Mouse (Mus musculus) B cell, adult 2 months (primary cell): ENCODE data around the gene Actrt2.

ENCODE experiments used
- DNase-seq, 2 experiments: peaks; one replicate each; pipeline ENCODE4 v3.0.0; 2022

Gene Actrt2

GRCm38 (mm10) chr4:154682311-154682710 is 14.6 kb upstream of the Actrt2 start:
- DNase-seq, result no peak

DNA sequence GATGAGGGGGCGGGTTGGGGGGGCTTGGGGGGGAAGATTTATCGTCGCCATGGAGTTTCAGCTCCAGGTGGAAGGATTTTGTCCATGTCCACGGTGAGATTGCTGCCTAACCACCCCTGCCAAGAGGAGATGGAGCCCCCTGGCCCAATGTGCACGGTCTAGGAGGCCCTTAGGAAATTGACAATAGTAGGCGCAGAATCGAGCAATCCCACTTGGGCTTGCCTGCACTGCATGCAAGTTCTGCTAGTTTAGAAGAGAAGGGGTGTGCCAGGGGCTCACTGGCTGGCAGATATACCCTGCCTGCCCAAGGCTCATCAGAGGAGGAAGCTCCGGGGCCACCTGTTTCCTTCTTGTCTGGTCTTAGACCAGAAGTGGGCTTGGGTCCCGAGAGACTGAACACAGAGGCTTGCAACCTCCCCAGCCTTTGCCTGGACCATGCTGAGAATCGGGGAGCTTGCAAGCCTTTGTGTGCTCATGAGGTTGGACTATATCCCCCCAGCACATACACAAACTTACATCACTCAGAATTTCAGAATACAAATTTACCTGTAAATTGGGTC is 7.9 kb upstream of the Actrt2 start:
- DNase-seq, result no peak

DNA sequence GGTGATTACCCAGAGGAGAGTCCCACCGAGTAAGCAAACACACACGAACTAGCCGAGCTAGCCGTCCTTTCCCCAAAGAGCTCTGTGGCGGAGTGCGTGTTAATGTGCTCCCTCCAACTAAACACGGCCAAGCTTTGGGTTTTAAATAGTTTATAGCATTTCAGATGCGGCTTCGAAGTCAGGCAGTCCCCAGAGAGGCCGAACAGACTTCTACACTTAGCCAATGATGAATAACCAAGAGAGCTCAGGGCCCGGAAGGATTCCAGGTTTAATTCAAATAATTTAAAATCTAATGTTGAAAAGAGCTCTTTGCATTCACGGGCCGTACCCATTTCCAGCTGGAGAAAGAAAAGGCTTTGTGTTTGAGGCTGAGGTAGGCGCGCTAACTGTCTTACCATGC is 7.3 kb upstream of the Actrt2 start:
- DNase-seq, result no peak

DNA sequence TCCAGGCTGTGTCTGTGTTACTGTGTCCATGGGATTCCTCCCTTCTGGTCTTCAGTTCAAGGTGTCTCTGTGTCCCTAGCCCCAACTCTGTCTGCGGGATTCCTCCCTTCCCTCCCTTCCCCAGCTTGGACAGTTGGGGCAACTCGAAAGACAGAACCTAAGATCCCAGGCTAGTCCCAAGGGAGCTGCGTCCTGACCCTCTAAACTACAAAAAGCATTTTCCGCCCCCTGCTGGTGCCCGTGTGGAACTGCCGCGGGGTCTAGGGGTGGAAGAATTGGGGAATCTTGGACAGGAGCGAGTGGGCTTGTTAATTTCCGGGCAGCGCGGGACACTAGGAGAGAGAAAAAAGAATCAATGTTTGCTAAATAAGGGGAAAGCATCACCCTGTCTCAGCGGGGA is 6.9 kb upstream of the Actrt2 start:
- DNase-seq, result peak; percentile 12 to 21

DNA sequence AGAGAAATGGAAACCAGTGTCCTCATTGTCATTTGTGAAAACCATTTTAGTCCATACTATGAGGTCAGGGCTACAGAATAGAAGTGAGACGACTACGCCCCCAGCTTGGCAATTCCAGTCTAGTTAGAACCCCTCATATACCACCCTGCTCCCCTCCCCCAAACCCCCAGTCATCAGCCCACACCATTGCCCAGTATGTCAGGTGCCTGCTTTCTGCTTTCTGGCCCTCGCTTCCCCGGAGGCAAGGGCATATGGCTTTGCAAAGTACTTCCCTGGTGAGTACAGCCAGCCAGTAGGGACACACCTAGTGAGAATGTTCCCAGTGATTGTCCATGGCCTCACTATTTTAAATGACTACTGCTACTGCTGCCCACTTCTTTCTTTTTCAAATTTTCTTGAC is 6.3 kb upstream of the Actrt2 start:
- no peak for DNase-seq

DNA sequence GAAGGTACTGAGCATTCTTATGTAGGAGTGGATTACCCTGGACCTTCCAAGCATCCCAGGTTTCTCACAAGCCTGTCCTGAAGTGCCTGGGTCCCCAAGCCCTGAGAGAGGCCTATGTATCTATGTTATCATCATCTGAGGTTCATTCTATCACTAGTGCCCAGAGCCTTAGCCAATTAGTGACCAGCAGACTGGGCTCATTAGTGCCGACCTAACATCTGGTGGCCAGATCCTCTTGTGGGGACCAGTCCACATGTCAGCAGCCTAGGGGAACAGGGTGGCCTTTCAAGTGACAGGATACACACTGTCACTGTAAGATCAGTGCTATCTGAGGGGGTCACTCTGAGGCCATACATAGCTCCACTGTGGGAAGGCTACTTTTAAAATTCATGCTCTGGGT is 4.4 kb upstream of the Actrt2 start:
- no peak for DNase-seq

DNA sequence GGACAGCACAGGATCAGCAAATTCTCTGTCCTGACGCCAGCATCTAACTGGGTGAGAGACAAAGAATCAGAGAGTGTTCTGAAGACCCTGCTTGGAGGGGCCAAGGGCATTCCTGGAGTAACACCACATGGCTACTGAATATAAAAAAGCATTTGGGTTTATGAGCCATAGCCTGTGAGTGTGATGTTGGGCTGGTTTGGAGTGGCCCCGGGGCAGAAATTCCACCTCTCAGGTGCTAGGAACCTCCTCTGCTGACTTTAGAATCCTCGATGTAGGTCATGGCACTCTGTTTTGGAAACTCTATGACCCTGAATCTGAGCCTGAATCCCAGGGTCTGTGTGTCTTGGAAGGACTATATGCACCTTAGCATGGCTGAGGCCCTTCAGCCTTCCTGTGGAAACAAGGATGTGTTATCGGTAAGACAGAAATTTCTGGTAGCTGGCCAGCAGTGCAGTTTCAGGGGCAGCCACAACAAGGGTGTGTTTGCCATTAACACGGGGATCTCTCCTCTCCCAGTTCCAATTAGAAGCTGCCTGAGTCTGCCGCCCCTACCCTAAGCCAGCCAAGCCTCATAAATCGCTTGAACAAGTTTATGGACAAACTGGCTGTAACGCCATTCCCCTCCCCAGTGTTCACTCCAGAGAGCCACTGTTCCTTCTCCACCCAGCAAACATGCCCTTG is 3.7 kb upstream of the Actrt2 start:
- DNase-seq, result no peak

- no peak for DNase-seq
These were observed 4.9 kb downstream of the Actrt2 start for GRCm38 (mm10) chr4:154662681-154663215.

GRCm38 (mm10) chr4:154661256-154661655 is 6.4 kb downstream of the Actrt2 start:
- no peak for DNase-seq

DNA sequence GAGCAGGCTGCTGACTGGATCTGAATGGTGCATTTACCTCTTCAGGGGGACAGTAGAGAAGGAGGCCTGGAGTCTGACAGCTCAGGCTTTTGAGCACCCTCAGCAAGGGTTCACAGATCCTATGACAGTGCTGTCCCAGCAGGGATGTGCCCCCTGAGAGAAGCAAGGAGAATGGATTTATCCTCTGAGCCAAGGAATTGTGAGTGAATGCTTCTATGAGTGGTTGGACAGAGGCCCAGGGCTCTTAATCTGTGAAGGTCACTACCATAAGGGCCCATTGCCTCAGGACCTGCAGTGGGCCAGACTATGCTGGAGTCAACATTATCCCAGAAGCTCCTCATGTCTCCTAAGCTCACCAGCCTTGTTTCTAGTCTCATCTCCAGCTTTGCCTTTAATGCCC is 7.6 kb downstream of the Actrt2 start:
- no peak for DNase-seq

DNA sequence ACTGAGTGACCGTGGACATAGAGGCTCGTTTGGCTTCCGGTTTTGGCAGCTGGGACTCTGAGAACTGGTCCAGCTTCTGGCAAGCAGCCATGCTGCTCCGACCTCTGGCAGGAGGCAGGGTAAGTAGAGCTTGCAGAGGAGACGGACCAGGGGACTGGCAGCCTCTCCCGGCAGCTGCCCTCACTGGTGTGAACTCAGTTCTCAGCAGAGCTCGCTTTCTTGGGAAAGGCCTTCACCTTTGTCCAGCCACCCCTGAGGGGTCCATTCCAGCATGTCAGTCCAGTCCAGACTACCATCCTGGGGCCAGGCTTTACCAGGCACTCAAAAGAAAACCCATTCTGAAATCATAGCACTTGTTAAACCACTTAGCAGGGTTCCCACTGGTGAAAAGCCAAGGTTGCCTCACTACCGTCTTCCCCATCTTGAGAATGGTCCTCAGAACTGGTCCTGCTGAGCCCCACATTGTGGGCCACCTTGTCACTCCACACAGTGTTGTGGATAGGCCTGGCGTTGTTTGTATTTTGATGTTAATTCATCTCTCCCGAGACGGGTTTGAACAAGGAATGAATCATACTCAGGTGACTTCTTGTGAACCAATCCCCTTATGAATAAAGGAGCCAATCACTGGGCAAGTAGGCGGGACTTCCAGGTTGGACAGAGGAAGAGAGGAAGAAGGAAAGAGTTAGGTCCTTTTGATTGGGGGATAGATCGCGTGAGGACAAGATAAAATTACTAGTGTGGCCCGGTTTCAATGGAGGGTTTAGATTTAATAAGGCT is 12.3 kb downstream of the Actrt2 start:
- no peak for DNase-seq

- DNase-seq, result no peak
These were observed 15.2 kb downstream of the Actrt2 start for GRCm38 (mm10) chr4:154652494-154652893.

DNA sequence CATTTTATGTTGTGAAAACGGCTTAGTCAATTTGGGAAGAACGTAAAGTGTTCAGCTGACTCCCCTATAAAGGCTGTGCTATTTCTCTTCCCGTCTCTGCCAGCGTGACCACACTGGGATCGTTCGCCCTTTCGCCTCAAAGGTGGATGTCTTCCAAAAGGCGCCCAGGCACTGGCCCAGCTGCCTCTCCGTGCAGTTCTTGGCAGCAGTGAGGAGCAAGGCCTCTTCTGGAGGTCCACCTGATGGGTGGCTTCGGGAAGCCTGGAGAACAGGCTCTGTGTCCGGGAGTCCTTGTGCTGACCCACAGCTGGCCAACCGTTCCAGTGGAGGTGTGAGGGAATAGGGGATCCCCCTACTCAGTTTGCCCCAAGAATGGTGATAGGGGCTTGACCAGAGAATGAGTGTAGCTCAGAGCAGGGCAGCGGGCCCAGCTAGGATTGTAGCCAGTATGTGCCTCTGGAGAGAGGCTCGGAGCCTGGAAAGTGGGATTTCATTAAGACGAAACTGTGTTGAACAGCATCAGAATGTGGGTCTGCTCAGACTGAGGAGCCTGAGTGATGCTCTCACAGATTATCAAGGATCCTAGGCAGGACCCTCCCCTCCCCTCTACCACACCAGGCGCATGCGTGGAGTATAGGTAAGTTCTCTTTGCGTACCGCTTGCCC is 18.5 kb downstream of the Actrt2 start:
- no peak for DNase-seq

GRCm38 (mm10) chr4:154642496-154642895 is 25.2 kb downstream of the Actrt2 start:
- DNase-seq, result no peak

DNA sequence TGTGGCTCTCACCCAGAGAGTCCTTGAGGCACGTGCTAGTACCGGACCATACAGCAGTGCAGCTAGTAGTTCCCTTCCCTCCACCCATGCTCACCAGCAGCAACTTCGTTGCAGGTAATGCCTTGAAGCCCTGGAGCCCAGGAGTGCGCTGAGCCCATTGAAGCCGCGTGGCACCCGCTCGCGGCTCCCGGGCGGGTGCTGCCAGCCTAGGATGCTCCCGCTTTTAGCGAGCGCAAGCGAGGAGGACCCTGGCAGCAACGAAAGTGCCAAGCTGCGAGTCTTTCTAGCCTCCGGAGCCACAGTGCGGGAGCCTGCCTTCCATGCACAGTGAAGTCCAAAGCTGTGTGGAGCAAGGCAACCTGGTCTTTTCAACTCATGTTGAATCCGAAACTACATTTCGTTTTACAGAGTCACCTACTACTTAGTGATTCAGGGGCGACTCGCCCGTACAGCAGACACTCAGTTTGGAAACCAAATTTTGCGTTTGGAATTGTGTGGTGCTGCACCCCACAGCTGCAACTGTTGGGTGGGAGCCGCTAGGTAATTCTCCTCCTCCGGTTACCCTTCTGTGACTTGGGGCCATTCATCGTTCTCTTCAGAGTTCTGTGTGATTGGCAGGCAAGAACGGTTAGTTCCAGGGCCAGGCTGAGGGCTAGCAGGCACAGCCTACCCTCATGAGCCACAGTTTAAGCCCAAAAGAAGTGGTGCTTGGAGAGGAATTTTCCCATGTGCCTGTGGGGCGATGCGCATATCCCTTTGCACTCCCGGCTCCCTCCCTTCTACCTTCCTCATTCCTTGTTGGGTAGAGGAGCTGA is 26.2 kb downstream of the Actrt2 start:
- no peak for DNase-seq

DNA sequence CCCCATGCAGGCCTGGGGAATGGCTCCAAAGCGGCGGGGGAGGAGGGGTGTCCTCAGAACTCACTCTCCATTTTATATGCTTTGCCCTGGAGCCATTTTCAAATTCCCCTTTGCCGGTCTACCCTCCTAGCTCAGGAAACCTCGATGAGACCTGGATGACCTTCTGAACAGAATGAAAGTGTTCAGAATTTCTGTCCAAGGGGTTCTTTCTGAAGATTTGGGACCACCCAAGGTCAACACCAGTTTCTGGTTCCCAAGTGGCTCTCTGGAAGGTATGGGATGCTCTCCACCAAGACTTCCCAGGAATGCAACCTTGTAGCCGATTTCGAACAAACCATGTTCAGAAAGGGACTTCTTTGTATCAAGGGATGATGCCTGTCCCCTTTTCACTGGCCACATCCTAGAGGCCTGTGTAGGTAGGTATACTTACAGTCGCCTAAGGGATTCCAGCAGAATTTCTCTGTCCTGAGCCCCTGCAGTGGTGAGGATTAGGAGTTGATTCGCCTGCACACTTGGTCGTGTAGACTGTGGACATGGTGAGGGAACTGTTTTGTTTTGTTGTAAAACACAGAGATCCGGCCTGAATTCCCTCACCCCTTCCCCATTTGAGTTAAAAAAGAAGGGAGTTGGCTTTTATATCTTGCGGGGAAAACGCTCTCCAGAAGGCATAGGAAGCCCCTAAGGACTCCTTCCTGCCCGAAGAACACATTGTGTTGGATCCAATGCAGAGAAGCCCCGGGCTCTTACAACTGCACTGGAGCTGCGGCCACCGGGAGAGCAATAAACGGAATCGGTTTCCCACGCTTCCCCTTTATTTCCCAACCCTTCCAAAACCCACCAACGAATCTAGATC is 27.0 kb downstream of the Actrt2 start:
- no peak for DNase-seq

DNA sequence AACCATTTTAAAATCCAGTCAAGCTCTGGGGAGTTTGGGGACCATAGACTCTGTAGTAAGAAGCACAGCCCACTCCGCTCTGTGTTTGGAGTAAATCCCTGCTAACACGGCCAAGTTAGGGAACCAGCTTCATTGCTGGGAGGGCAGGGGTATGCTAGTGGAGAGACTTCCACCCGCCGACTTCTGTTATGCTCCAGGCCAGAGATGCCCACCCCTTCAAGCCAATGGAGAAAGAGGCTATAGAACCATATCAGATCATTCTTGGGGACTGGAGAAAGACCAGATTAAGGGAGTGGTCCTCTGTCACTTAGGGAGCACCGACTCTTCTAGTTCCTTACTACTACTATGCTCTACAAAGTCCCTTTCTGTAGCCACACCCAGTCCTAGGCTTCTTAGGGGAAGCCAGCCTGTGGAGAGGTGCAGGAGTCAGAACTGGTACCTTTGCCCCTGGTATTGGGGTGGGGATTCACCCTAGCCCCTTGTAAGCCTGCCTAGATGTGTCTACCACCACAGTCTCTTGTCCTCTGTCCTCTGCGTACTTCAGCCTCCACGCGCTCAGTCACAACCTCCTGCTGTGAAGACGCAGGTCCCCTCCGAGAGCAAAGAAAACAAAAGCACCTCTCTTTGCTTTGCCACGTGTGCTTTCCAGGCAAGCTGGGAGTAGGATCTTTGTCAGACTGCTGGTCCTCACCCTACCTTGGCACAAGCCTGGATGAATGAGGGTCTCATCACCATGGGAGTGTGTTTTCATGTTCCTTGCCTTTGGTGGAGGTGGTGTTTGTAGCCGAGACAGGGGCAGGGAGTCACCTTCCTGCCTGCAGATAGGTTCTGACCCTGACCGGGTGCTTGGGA is 27.9 kb downstream of the Actrt2 start:
- DNase-seq, result no peak

DNA sequence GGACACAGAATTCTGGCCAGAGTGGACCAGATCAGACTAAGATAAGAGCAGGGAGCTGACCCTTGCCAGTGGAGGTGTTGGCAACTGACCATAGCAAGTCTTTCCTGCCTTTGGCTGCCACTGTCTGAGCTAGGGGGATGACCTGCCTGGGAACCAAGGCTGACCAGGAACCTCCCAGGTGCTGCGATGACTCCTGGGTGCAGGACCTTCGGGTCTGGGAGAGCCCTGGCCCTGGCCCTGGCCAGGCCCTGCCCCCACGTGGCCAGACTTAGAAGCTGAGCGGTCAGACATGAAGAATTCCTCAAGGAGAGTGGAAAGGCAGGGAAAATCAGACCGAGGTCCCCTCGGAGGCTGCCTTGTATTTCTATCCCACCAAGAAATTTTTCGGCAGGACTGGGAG is 28.5 kb downstream of the Actrt2 start:
- DNase-seq, result no peak

DNA sequence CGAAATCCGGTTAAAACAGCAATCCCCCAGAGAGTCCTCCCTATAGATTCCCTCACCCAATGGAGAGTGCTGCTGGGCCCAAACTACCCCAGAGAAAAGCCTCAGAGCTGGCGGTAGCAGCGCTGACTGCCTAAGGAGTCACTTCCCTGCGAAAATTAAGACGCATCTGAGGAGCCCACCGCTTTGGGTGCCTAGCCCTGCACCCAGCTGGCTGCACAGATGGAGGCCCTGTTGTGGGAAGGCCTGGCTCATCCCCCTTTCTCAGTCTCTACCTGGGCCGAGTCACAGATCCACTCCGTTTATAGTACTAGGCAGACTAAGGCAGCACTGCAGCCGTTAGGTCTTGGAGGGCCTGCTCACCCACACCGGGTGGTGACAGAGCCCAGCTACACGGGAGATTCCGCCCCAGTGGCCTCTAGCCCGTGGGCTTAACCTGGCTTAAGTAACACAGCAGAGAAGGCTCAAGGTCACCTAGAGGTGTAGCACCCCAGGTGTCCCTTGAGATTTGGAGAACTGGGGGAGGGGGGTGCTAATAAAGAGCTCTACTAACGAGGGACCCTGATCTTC is 29.3 kb downstream of the Actrt2 start:
- no peak for DNase-seq
